Mouse (Mus musculus): ENCODE measurements at regions not wholly inside any gene's neighbourhood (a gene's known extent, or its start where the extent isn't known, plus 50 kb on each side); places are given as distances from the start of the nearest gene placed in this dataset.
"Not testable (repeated sequence)": the region's sequence is repeated elsewhere in the genome, so short reads cannot be mapped to it uniquely, and the experiment has no call there.

GRCm38 (mm10) chr8:48042456-48043395 lies 52.0 kb upstream of the Wwc2 start:
- ATAC-seq (replicated peaks; ENCODE audit: low FRiP score, low read depth) (peak; percentile 59; the same call in 1 of the 2 replicates), DNase-seq (ENCODE audit: low spot score) (peak; percentile 24)
- not testable (repeated sequence) for H3K27me3 ChIP-seq (ENCODE audit: insufficient read depth, low read length); H3K9ac ChIP-seq (ENCODE audit: low read depth, low read length); H3K27ac ChIP-seq; H3K4me1 ChIP-seq (replicated peaks; ENCODE audit: insufficient read depth, low read length); H3K36me3 ChIP-seq (ENCODE audit: insufficient read depth, low read length); H3K4me3 ChIP-seq (replicated peaks; ENCODE audit: low read depth, low read length); H3K4me2 ChIP-seq (ENCODE audit: low read length); H3K9me3 ChIP-seq (replicated peaks; ENCODE audit: low read length)
- WGBS: 40% methylated on average over 15 of the region's 23 CpGs

GRCm38 (mm10) chr8:48047385-48047784 lies 51.5 kb upstream of the Dctd start:
- no peaks in the 10 kb centered on the region for H3K9me3 ChIP-seq (replicated peaks; ENCODE audit: low read length)
- no peaks in the 10 kb centered on the region for H3K36me3 ChIP-seq (ENCODE audit: insufficient read depth, low read length)
- WGBS: 27% methylated on average over 6 of the region's 6 CpGs
- no peaks in the 10 kb centered on the region for H3K4me1 ChIP-seq (replicated peaks; ENCODE audit: insufficient read depth, low read length)
- DNase-seq (ENCODE audit: low spot score) (no peak), ATAC-seq (replicated peaks; ENCODE audit: low FRiP score, low read depth) (no peak)
- H3K9ac ChIP-seq (ENCODE audit: low read depth, low read length): no peak overlapping the region
- H3K27me3 ChIP-seq (ENCODE audit: insufficient read depth, low read length): no peaks in the 10 kb centered on the region
- H3K4me3 ChIP-seq (replicated peaks; ENCODE audit: low read depth, low read length): no peak overlapping the region
- H3K4me2 ChIP-seq (ENCODE audit: low read length): no peak overlapping the region
- no peak for TF ChIP-seq CTCF (IDR thresholded peaks at IDR 0.05; ENCODE audit: low read depth)
- no peak overlapping the region for H3K27ac ChIP-seq

Data from kidney, postnatal 0 days (tissue).